Mouse (Mus musculus): ENCODE measurements at regions not wholly inside any gene's neighbourhood (a gene's known extent, or its start where the extent isn't known, plus 50 kb on each side); places are given as distances from the start of the nearest gene placed in this dataset.

DNA sequence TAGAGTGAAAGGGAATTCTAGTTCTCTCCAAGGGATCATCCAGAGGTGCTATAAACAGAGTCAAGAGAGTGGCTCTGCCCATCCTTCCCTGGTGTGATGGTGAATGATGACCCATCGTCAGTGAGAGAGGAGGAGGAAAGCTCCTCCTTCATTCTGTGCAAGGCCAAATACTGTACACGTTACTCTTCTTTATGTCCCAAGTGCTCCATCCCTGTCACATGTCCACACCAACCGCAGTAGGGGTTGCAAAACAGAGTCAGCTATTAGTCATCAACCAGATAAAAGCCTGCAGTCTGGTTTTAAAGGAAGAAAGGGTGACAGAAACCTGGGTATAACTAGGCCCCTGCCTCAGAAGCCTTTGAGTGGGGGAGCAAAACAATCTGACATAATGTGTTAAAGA lies 512.2 kb downstream of the Ccdc171 start:
- no peak overlapping the region for H3K4me3 ChIP-seq (ENCODE audit: low read depth, low read length)
- DNase-seq (ENCODE audit: low spot score) (no peak), ATAC-seq (ENCODE audit: low FRiP score) (no peak)
- H3K9ac ChIP-seq (ENCODE audit: low read depth, low read length), result no peak overlapping the region
- H3K36me3 ChIP-seq (ENCODE audit: control insufficient read depth, insufficient read depth, low read length), result no peaks in the 10 kb centered on the region
- H3K27me3 ChIP-seq (ENCODE audit: control insufficient read depth, insufficient read depth, low read length), result no peaks in the 10 kb centered on the region
- no peak overlapping the region for H3K27ac ChIP-seq (ENCODE audit: low read depth, low read length)
- H3K4me1 ChIP-seq (replicated peaks; ENCODE audit: control insufficient read depth, insufficient read depth, low read length), result no peaks in the 10 kb centered on the region
- H3K9me3 ChIP-seq (ENCODE audit: control insufficient read depth, low read length), result no peaks in the 10 kb centered on the region
- WGBS, result 76% methylated on average over 3 of the region's 3 CpGs
- no peak overlapping the region for H3K4me2 ChIP-seq (replicated peaks; ENCODE audit: low read depth, low read length)

DNA sequence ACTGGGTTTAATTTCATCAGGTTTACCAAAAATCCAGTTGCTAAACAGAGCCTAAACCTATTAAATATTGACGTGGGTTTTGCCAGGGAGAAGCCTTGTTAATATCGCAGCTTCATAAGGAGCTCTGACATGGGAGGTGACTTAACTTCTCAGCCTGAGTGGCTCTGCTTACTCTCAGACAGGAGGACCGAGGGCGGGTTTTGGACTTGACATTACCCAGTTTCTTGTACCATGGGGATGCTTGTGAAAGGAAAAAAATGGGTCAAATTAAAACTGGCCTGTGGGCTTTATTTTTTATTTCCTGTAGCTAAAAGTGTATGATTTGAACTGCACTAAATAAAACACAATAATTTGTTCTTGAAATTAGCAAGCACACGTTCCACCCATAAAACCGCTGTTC lies 524.9 kb downstream of the Ccdc171 start:
- Histone ChIP-seq H3K9me3 (ENCODE audit: control insufficient read depth, low read length) (no peaks in the 10 kb centered on the region), H3K4me1 (replicated peaks; ENCODE audit: control insufficient read depth, insufficient read depth, low read length) (no peaks in the 10 kb centered on the region), H3K36me3 (ENCODE audit: control insufficient read depth, insufficient read depth, low read length) (no peaks in the 10 kb centered on the region), H3K27me3 (ENCODE audit: control insufficient read depth, insufficient read depth, low read length) (no peaks in the 10 kb centered on the region), H3K4me2 (replicated peaks; ENCODE audit: low read depth, low read length) (no peak overlapping the region), H3K4me3 (ENCODE audit: low read depth, low read length) (no peak overlapping the region), H3K27ac (ENCODE audit: low read depth, low read length) (no peak overlapping the region), H3K9ac (ENCODE audit: low read depth, low read length) (no peak overlapping the region)
- no peak for ATAC-seq (ENCODE audit: low FRiP score)
- 88% methylated on average over 6 of the region's 6 CpGs for WGBS
- DNase-seq (ENCODE audit: low spot score), result no peak

DNA sequence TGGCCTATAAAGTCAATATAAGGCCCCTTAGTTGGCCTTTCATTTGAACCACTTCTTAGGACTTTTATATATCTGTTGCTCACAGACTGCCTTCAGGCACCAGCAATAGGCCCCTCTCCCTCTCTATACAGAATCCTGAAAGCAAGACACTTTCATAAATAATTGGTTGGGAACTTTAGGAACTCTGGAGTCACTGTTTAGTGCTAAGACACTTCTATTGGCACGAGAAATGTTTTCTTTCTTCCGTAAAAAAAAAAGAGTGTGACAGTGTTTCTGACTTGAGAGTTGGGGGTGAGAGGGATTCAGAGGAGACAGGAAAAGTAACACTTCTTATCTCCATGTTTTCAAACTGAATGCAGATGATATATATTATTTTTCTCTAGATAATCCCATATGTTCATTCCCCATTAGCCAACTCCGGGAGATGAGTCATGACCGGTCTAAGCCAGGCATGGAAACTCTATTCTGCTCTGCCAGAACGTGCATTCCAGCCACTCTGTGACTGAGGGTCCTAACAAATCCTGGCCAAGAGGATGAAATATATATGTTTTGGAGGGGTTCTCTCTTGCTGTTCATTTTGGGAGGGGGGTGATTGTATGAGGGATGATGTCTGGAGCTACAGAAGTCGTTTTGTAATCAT lies 531.6 kb downstream of the Ccdc171 start:
- Histone ChIP-seq H3K4me3 (ENCODE audit: low read depth, low read length) (no peak overlapping the region), H3K36me3 (ENCODE audit: control insufficient read depth, insufficient read depth, low read length) (no peaks in the 10 kb centered on the region), H3K9ac (ENCODE audit: low read depth, low read length) (no peak overlapping the region), H3K27ac (ENCODE audit: low read depth, low read length) (no peak overlapping the region), H3K27me3 (ENCODE audit: control insufficient read depth, insufficient read depth, low read length) (no peaks in the 10 kb centered on the region), H3K4me2 (replicated peaks; ENCODE audit: low read depth, low read length) (no peak overlapping the region), H3K9me3 (ENCODE audit: control insufficient read depth, low read length) (no peaks in the 10 kb centered on the region), H3K4me1 (replicated peaks; ENCODE audit: control insufficient read depth, insufficient read depth, low read length) (no peaks in the 10 kb centered on the region)
- DNase-seq (ENCODE audit: low spot score) (no peak), ATAC-seq (ENCODE audit: low FRiP score) (no peak)
- WGBS, result 87% methylated on average over 6 of the region's 6 CpGs

DNA sequence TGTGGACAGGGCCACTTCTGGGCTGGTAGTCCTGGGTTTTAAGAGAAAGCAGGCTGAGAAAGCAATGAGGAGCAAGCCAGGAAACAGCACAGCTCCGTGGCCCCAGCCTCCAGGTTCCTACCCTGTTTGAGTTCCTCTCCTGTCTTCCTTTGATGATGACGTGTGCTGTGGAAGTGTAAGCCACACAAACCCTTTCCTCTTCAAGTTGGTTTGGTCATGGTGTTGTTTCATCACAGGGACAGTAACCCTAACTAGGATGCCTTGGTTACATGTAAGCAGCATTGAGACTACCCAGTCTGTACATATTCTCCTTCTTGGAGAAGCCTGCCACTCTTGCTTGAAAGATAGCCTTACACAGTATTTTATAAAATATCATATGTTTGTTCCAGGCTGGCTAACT lies 534.8 kb downstream of the Ccdc171 start:
- Histone ChIP-seq H3K4me2 (replicated peaks; ENCODE audit: low read depth, low read length) (no peak overlapping the region), H3K27ac (ENCODE audit: low read depth, low read length) (no peak overlapping the region), H3K4me1 (replicated peaks; ENCODE audit: control insufficient read depth, insufficient read depth, low read length) (no peaks in the 10 kb centered on the region), H3K36me3 (ENCODE audit: control insufficient read depth, insufficient read depth, low read length) (no peaks in the 10 kb centered on the region), H3K27me3 (ENCODE audit: control insufficient read depth, insufficient read depth, low read length) (0 out of 2 replicates have a peak, but pooled peaks cover 3% of the 10 kb centered on the region), H3K4me3 (ENCODE audit: low read depth, low read length) (no peak overlapping the region), H3K9ac (ENCODE audit: low read depth, low read length) (no peak overlapping the region), H3K9me3 (ENCODE audit: control insufficient read depth, low read length) (no peaks in the 10 kb centered on the region)
- 93% methylated on average over 2 of the region's 2 CpGs for WGBS
- ATAC-seq (ENCODE audit: low FRiP score) (no peak), DNase-seq (ENCODE audit: low spot score) (no peak)

DNA sequence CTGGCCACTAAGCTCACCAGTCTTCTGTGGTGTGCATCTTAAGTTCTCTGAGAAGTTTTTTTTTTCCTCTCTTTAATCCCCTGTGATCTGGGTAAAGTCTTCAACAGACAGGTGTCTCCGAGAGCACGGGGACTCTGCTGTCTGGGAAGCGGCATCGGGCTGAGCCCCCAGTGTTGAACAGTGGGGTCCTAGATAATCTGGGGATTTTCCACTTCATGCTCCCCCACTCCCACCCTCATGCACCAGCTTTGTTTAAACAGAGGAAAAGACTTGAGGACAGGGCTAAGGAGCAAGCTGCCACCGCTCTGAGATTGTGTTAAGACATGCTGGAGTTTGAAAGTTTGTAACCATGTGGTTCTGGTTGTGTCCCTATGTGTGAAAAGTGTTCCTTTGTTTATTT lies 538.4 kb downstream of the Ccdc171 start:
- Histone ChIP-seq H3K9ac (ENCODE audit: low read depth, low read length) (no peak overlapping the region), H3K4me2 (replicated peaks; ENCODE audit: low read depth, low read length) (no peak overlapping the region), H3K4me3 (ENCODE audit: low read depth, low read length) (no peak overlapping the region), H3K4me1 (replicated peaks; ENCODE audit: control insufficient read depth, insufficient read depth, low read length) (no peaks in the 10 kb centered on the region), H3K27ac (ENCODE audit: low read depth, low read length) (no peak overlapping the region), H3K36me3 (ENCODE audit: control insufficient read depth, insufficient read depth, low read length) (no peaks in the 10 kb centered on the region), H3K9me3 (ENCODE audit: control insufficient read depth, low read length) (no peaks in the 10 kb centered on the region), H3K27me3 (ENCODE audit: control insufficient read depth, insufficient read depth, low read length) (0 out of 2 replicates have a peak, but pooled peaks cover 3% of the 10 kb centered on the region)
- WGBS, result 85% methylated on average over 5 of the region's 5 CpGs
- no peak for ATAC-seq (ENCODE audit: low FRiP score)
- no peak for DNase-seq (ENCODE audit: low spot score)

DNA sequence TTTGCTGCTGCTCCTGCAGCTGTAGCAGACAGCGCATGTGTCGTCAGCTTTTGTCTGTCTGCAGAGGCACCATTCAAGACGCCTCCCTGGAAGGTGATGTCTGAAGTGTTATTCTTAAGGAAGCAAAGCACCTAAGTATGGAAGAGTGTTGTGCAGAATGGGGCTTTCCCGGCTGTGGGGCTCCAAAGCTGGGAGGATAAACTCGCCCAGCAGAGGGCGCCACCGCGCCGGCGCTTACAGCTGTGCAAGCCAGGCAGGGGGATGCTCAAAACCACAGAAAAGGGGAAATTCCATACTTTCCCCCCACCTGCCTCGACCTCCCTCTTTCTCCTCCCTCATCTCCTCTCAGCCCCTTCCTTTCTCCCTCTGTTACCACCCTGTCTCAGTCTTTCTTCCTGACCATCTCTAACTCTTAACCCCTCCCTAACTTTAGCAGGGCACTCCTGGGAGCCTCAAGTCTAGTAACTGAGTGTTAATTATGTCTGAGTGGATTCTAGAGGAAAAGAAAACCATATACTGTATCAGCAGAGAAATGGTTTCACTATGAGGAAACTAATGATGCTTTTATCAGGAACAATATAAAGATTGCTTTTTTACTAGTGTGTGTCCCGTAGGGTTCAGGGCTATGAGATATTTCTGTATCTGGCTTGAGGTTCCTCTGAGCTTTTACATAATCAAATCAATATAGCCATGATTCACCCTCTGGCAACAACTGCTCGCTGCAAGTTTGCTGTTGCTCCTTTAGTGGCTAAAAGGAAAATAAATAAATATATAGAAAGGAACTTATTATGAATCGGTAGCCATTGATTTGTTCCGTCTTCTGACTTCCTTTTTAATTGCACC lies 539.5 kb downstream of the Ccdc171 start:
- Histone ChIP-seq H3K27me3 (ENCODE audit: control insufficient read depth, insufficient read depth, low read length) (0 out of 2 replicates have a peak, but pooled peaks cover 3% of the 10 kb centered on the region), H3K36me3 (ENCODE audit: control insufficient read depth, insufficient read depth, low read length) (no peaks in the 10 kb centered on the region), H3K4me1 (replicated peaks; ENCODE audit: control insufficient read depth, insufficient read depth, low read length) (no peaks in the 10 kb centered on the region), H3K9me3 (ENCODE audit: control insufficient read depth, low read length) (no peaks in the 10 kb centered on the region), H3K9ac (ENCODE audit: low read depth, low read length) (no peak overlapping the region), H3K4me2 (replicated peaks; ENCODE audit: low read depth, low read length) (no peak overlapping the region), H3K27ac (ENCODE audit: low read depth, low read length) (no peak overlapping the region), H3K4me3 (ENCODE audit: low read depth, low read length) (no peak overlapping the region)
- DNase-seq (ENCODE audit: low spot score) (peak; percentile 88), ATAC-seq (ENCODE audit: low FRiP score) (peak; percentile 53; the same call in 1 of the 2 replicates)
- 24% methylated on average over 15 of the region's 15 CpGs for WGBS

DNA sequence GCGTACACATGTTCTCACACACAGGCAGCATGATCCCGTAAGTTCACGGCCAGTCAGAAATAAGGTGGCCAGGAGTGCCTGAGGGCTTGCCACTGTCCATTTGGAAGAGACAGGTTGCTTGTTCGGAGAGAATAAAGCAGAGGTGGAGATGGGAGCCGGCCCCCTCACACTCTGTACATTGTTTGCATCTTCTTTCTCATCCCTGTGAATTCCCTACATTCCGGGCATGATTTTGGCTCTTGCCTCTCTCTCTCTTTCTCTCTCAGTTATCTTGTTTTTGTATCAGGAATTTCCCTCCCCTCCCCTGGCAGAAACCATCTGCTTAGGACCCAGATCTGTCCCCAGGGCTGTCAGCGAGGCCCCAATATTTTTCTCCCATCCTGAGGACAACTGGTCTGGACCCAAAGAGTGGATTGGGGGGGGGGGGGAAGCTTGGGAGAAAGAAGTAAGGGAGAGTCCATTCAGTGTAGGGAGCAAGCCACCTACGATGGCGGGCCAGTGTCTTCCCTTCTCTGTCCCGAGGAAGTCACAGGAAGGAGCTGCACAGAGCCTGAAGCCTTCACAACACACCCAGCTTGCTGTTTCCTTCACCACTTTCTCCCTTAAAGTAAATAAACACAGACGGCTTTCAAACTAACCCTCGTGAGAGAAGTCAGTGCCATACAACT lies 540.2 kb downstream of the Ccdc171 start:
- Histone ChIP-seq H3K9me3 (ENCODE audit: control insufficient read depth, low read length) (no peaks in the 10 kb centered on the region), H3K9ac (ENCODE audit: low read depth, low read length) (no peak overlapping the region), H3K27ac (ENCODE audit: low read depth, low read length) (no peak overlapping the region), H3K27me3 (ENCODE audit: control insufficient read depth, insufficient read depth, low read length) (0 out of 2 replicates have a peak, but pooled peaks cover 3% of the 10 kb centered on the region), H3K4me2 (replicated peaks; ENCODE audit: low read depth, low read length) (no peak overlapping the region), H3K4me3 (ENCODE audit: low read depth, low read length) (no peak overlapping the region), H3K36me3 (ENCODE audit: control insufficient read depth, insufficient read depth, low read length) (no peaks in the 10 kb centered on the region), H3K4me1 (replicated peaks; ENCODE audit: control insufficient read depth, insufficient read depth, low read length) (no peaks in the 10 kb centered on the region)
- WGBS, result 54% methylated on average over 12 of the region's 12 CpGs
- ATAC-seq (ENCODE audit: low FRiP score) (no peak), DNase-seq (ENCODE audit: low spot score) (no peak)

DNA sequence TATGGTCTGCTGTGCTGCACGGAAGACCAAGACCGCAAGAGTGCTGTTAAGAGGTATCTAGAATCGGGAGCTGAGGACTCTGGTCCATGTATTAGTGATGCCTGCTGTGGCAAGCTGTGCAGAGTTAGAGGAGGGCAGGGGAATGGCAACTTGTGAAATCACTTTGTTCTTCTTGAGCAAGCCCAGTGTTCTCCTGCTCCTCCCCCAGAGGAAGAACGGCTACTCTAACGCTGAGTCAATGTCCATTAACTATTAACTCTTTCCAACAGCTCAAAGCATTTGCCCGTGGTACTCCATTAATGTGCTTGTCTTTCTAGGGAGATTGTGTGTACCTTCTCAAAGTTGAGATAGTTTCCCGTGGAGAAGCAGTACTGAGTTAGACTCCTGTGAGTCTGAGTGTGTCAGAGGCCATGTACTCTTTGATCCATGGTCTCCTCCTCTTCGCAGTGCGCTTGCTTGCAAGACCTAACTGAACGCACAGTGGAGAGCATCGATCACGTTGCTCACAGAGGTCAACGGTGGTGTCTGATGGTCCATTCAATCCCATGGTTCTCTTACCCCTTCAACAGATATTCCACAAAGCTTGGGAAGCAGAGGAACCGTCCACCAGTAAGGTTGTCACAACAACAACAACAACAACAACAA lies 542.7 kb downstream of the Ccdc171 start:
- no peak overlapping the region for H3K27ac ChIP-seq (ENCODE audit: low read depth, low read length)
- 80% methylated on average over 14 of the region's 14 CpGs for WGBS
- H3K9me3 ChIP-seq (ENCODE audit: control insufficient read depth, low read length), result no peaks in the 10 kb centered on the region
- ATAC-seq (ENCODE audit: low FRiP score) (no peak), DNase-seq (ENCODE audit: low spot score) (no peak)
- no peaks in the 10 kb centered on the region for H3K27me3 ChIP-seq (ENCODE audit: control insufficient read depth, insufficient read depth, low read length)
- no peaks in the 10 kb centered on the region for H3K4me1 ChIP-seq (replicated peaks; ENCODE audit: control insufficient read depth, insufficient read depth, low read length)
- H3K36me3 ChIP-seq (ENCODE audit: control insufficient read depth, insufficient read depth, low read length), result no peaks in the 10 kb centered on the region
- H3K9ac ChIP-seq (ENCODE audit: low read depth, low read length), result no peak overlapping the region
- no peak overlapping the region for H3K4me3 ChIP-seq (ENCODE audit: low read depth, low read length)
- no peak overlapping the region for H3K4me2 ChIP-seq (replicated peaks; ENCODE audit: low read depth, low read length)

Measured in hindbrain, embryonic 11.5 days (tissue).